ENCODE assay signal across 15 mouse cellular contexts in the genomic region with DNA sequence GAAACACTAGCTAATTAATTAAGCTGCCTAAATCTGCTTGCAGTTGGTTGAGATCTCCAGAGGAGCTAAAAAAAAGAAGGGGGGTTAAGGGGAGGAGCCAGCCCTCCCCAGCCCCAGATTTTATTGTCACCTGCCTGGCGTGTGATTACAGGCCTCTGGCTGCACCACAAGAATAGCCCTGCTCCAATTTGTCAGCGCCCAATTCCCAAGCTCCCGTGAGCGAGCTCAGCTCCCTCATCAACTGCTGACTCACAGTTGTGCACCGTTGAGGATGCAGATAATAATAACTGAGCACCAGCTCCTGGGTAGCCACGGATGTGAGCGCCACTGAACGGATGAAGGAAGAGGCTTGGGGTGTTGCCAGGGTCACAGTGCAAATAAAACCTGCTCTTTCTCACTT. TPM values are rescaled to one million over a fixed set of nuclear protein-coding genes. Genes with fewer than 3 reads are reported as not detected.
DNase-seq lines count a peak whose midpoint lies in the region; ATAC-seq lines count a peak whose summit lies in the region.
"Had no signal": no experiment of that assay in that cellular context is flagged by ENCODE, and none has a peak within 500 bp of the region (broad histone marks: within the 10 kb centered on the region; RNA-seq: fewer than 3 reads in every experiment).

No protein-coding gene starts in this region.

- WGBS in hindbrain, embryonic 16.5 days: 26% methylated on average over 8 of the region's 8 CpGs
- 38% methylated on average over 8 of the region's 8 CpGs for WGBS in hindbrain, embryonic 12.5 days
- 43% methylated on average over 8 of the region's 8 CpGs for whole genome bisulfite sequencing in embryonic facial prominence, embryonic 15.5 days
- WGBS in limb, embryonic 12.5 days: 20% methylated on average over 8 of the region's 8 CpGs

- ATAC-seq in hindbrain, embryonic 16.5 days: peak; percentile 3; the same call in 1 of the 2 replicates
- no peak for ATAC-seq in hindbrain, embryonic 12.5 days (ENCODE audit: low FRiP score)
- ATAC-seq in embryonic facial prominence, embryonic 15.5 days (ENCODE audit: insufficient number of reproducible peaks, low FRiP score, low TSS enrichment, low read depth): no peak
- ATAC-seq in limb, embryonic 12.5 days (ENCODE audit: insufficient number of reproducible peaks, insufficient read depth, low FRiP score, low TSS enrichment, low read depth): peak; percentile 10; the same call in 1 of the 2 replicates
- ATAC-seq: intestine, embryonic 15.5 days had no signal

- peaks cover 9% of the 10 kb centered on the region for H3K4me1 ChIP-seq in hindbrain, embryonic 16.5 days (ENCODE audit: control insufficient read depth, insufficient read depth, low read depth, low read length)
- peaks cover 12% of the 10 kb centered on the region for H3K4me1 ChIP-seq in hindbrain, embryonic 12.5 days
- peaks cover 13% of the 10 kb centered on the region; the same call in 1 of the 2 replicates for H3K4me1 ChIP-seq in embryonic facial prominence, embryonic 15.5 days
- H3K4me1 ChIP-seq in limb, embryonic 12.5 days (replicated peaks): peaks cover 20% of the 10 kb centered on the region
- H3K4me1 ChIP-seq: intestine, embryonic 15.5 days; stomach, embryonic 15.5 days had no signal

- H3K9ac ChIP-seq in hindbrain, embryonic 16.5 days (ENCODE audit: low read depth, low read length): no peak overlapping the region; the same call in 1 of the 2 replicates
- H3K9ac ChIP-seq in hindbrain, embryonic 12.5 days: no peak overlapping the region
- no peak overlapping the region for H3K9ac ChIP-seq in embryonic facial prominence, embryonic 15.5 days
- no peak overlapping the region for H3K9ac ChIP-seq in limb, embryonic 12.5 days (replicated peaks)
- H3K9ac ChIP-seq: intestine, embryonic 15.5 days; liver, embryonic 15.5 days; stomach, embryonic 15.5 days had no signal

- no peaks in the 10 kb centered on the region for H3K27me3 ChIP-seq in hindbrain, embryonic 16.5 days (replicated peaks; ENCODE audit: control insufficient read depth, insufficient read depth, low read length)
- no peaks in the 10 kb centered on the region for H3K27me3 ChIP-seq in hindbrain, embryonic 12.5 days
- H3K27me3 ChIP-seq in embryonic facial prominence, embryonic 15.5 days: no peaks in the 10 kb centered on the region
- no peaks in the 10 kb centered on the region for H3K27me3 ChIP-seq in limb, embryonic 12.5 days
- H3K27me3 ChIP-seq: intestine, embryonic 15.5 days; liver, embryonic 15.5 days; stomach, embryonic 15.5 days had no signal

- no peak overlapping the region for H3K4me2 ChIP-seq in hindbrain, embryonic 16.5 days (ENCODE audit: low read length)
- H3K4me2 ChIP-seq in hindbrain, embryonic 12.5 days (replicated peaks): no peak overlapping the region
- no peak overlapping the region for H3K4me2 ChIP-seq in embryonic facial prominence, embryonic 15.5 days (replicated peaks)
- no peak overlapping the region for H3K4me2 ChIP-seq in limb, embryonic 12.5 days
- H3K4me2 ChIP-seq: intestine, embryonic 15.5 days; liver, embryonic 15.5 days; stomach, embryonic 15.5 days had no signal

- peak overlapping the region; percentile 23; the same call in 1 of the 2 replicates for H3K27ac ChIP-seq in hindbrain, embryonic 16.5 days (ENCODE audit: low read depth, low read length)
- no peak overlapping the region for H3K27ac ChIP-seq in hindbrain, embryonic 12.5 days
- 0 out of 2 replicates have a peak overlapping the region, but pooled peaks have one; percentile 7 for H3K27ac ChIP-seq in embryonic facial prominence, embryonic 15.5 days (replicated peaks)
- no peak overlapping the region for H3K27ac ChIP-seq in limb, embryonic 12.5 days
- H3K27ac ChIP-seq: intestine, embryonic 15.5 days; liver, embryonic 15.5 days; stomach, embryonic 15.5 days had no signal

- peak; percentile 88 for DNase-seq in brain, adult 2 months (ENCODE audit: low read depth, low spot score)
- no peak for DNase-seq in lung, postnatal 36 days
- DNase-seq in thymus, postnatal 10 days (ENCODE audit: low spot score in 2 of 2): no peak
- DNase-seq: adrenal gland, adult 8-10 months; cerebellum, postnatal 36 days; kidney, postnatal 14 days; thymus, postnatal 4 days had no signal

- peaks cover 15% of the 10 kb centered on the region for H3K36me3 ChIP-seq in hindbrain, embryonic 16.5 days (ENCODE audit: control insufficient read depth, insufficient read depth, low read length)
- 0 out of 2 replicates have a peak, but pooled peaks cover 5% of the 10 kb centered on the region for H3K36me3 ChIP-seq in hindbrain, embryonic 12.5 days
- H3K36me3 ChIP-seq in embryonic facial prominence, embryonic 15.5 days: peaks cover 22% of the 10 kb centered on the region
- H3K36me3 ChIP-seq in limb, embryonic 12.5 days: peaks cover 13% of the 10 kb centered on the region; the same call in 1 of the 2 replicates

- H3K4me3 ChIP-seq in hindbrain, embryonic 16.5 days (ENCODE audit: low read length): no peak overlapping the region
- no peak overlapping the region for H3K4me3 ChIP-seq in hindbrain, embryonic 12.5 days
- no peak overlapping the region for H3K4me3 ChIP-seq in embryonic facial prominence, embryonic 15.5 days (replicated peaks)
- no peak overlapping the region for H3K4me3 ChIP-seq in limb, embryonic 12.5 days (replicated peaks)
- H3K4me3 ChIP-seq: intestine, embryonic 15.5 days; liver, embryonic 15.5 days; megakaryocyte, embryonic 14.5 days; stomach, embryonic 15.5 days had no signal

- no peaks in the 10 kb centered on the region for H3K9me3 ChIP-seq in hindbrain, embryonic 16.5 days (ENCODE audit: control insufficient read depth, low read length)
- H3K9me3 ChIP-seq in hindbrain, embryonic 12.5 days (replicated peaks): no peaks in the 10 kb centered on the region
- no peaks in the 10 kb centered on the region for H3K9me3 ChIP-seq in embryonic facial prominence, embryonic 15.5 days (replicated peaks)
- H3K9me3 ChIP-seq in limb, embryonic 12.5 days: no peaks in the 10 kb centered on the region
- H3K9me3 ChIP-seq: intestine, embryonic 15.5 days; liver, embryonic 15.5 days; megakaryocyte, embryonic 14.5 days; stomach, embryonic 15.5 days had no signal

RNA-seq across cellular contexts. Expression of a gene that starts 13.6 kb away (rescaled TPM):
- polyA plus RNA-seq in hindbrain, embryonic 16.5 days (2015; fragmentation: Nextera tagmentation; extraction: Ambion mirVana): 31.9 and 34.6 TPM in 2 replicates
- 27.5 and 29.2 TPM in 2 replicates for polyA plus RNA-seq in hindbrain, embryonic 12.5 days (2016; fragmentation: Nextera tagmentation; extraction: Ambion mirVana)
- 30.9 and 32.8 TPM in 2 replicates for polyA plus RNA-seq in embryonic facial prominence, embryonic 15.5 days (2015; fragmentation: Nextera tagmentation; extraction: Ambion mirVana)
- polyA plus RNA-seq in limb, embryonic 12.5 days (2016; fragmentation: Nextera tagmentation; extraction: Ambion mirVana): 17.0 and 17.8 TPM in 2 replicates

Comparison
In these comparisons a context has a peak if more than half of its experiments do, and no peak if none do; other contexts are left out.
1. ATAC-seq: peak in hindbrain, embryonic 16.5 days (single experiment) and limb, embryonic 12.5 days (single experiment); none in hindbrain, embryonic 12.5 days (single experiment) and embryonic facial prominence, embryonic 15.5 days (single experiment).
2. H3K27ac ChIP-seq: peak in hindbrain, embryonic 16.5 days (single experiment) and embryonic facial prominence, embryonic 15.5 days (single experiment); none in hindbrain, embryonic 12.5 days (single experiment) and limb, embryonic 12.5 days (single experiment).